Mouse (Mus musculus): ENCODE results near the gene Apoa4. TPM values are rescaled to one million over a fixed set of nuclear protein-coding genes. Genes with fewer than 3 reads are reported as not detected.

The Apoa4 gene
- total RNA-seq (2023): not detected

DNA sequence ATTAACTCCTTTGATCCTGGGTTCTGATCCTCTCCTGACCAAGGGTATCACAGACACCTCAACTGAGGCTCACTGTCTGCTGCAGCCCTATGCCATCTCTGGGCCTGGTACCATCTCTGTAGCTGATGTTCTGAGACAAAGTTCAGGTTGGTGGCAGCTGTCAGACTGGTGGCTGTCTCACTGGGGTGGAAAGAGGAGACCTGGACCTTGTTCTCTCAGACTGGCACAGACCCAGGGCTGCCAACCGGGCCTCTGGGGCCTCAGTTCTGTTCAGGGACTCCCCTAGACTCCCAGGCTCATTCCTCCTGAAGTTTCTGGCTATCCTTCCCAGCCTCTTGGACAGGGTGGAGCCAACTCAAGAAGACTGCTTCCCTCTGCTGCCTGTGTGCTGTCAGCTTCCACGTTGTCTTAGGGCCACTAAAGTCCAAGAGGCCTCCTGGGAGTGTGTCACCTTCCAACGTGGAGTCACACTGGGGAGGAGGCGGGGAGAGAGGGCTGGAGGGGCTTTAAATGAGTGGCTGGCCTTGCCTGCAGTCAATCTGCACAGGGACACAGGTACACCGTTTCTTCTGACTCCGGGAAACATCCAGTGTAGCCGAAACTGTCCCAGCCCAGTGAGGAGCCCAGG lies at the start of gene Apoa4:
Apoa4 (plus strand) TSS at position 171 of the 628 bp plus-strand sequence.

DNA sequence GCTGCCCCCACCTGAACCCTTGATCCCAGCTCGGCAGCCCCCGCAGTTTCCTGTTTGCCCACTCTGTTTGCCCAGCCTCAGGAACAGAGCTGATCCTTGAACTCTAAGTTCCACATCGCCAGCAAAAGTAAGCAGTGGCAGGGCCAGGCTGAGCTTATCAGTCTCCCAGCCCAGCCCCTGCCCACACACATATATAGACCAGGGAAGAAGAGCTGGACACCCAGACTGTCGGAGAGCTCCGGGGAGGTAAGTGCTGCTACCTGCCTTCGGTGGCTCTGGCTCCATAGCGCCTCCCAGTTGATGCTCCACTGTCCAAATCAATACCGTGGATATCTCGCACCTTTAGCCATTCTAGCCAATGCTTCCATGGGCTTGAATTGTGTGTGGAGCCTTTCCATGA lies 12.0 kb upstream of the Apoa4 start, which contains the start of gene Apoa1:
Apoa1 (plus strand) TSS at position 90 of the 400 bp plus-strand sequence.

DNA sequence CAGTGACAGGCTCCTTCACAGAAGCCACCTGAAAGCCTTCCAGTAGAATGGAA lies 5.1 kb upstream of the Apoa4 start, which contains the start of gene Apoc3:
Apoc3 (minus strand) TSS at position 41 of the 53 bp plus-strand sequence.

DNA sequence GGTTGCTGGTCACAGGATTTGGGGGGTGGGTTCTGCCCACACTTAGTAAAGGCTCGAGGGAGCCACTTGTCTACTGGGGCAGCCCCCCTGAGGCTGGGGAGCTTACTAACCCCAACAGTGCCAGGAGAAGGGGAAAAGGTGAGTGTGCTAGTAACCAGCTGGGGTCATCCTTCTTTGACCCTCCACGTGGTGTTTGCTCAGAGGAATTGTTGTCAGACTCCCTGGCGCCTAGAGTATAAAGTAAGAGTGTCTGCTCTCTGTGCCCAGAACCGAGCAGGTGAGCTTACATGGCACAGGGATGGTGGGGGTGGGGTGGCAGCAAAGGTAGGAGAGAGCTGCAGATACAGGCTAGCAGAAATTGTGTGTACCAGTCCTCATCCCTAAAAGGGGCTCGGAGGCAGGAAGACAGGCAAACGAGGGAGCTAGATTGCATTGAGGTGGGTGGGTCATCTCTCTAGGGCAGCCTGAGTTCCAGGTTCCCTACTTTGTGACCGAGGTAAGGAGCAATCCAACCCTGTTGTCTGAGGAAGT lies 27.9 kb downstream of the Apoa4 start, which contains the start of gene Apoa5:
Apoa5 (plus strand) TSS at position 291 of the 531 bp plus-strand sequence.

DNA sequence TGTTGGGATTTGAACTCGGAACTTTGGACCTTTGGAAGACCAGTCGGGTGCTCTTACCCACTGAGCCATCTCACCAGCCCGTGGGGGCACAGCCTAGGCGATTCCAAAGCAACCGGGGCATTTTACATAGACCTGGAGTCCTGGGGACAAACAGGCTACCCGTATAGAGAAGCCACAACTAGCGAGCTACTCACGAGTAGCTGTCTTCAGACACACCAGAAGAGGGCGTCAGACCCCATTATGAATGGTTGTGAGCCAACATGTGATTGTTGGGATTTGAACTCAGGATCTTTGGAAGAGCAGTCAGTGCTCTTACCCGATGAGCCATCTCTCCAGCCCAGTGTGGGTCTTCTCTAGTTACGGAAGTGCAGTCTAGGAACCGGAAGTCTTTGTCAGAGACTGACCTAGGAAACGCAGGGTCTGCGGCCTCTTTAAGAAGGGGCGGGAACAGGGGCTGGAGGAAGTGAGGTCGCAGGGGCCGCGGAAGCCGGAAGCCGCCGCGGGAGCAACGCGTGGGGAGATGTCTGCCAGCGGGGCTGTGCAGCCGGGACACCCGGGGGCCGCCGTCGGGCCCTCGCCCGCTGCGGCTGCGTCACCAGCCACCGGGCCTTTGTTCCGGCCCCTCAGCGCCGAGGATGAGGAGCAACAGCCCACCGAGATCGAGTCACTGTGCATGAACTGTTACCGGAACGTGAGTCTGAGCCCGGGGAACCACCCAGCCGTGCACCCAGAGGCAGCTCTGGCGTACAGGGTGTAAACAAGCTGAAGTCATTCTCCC lies 32.4 kb downstream of the Apoa4 start, which contains the start of gene Zpr1:
Zpr1 (plus strand) TSS at position 388 of the 778 bp plus-strand sequence.

DNA sequence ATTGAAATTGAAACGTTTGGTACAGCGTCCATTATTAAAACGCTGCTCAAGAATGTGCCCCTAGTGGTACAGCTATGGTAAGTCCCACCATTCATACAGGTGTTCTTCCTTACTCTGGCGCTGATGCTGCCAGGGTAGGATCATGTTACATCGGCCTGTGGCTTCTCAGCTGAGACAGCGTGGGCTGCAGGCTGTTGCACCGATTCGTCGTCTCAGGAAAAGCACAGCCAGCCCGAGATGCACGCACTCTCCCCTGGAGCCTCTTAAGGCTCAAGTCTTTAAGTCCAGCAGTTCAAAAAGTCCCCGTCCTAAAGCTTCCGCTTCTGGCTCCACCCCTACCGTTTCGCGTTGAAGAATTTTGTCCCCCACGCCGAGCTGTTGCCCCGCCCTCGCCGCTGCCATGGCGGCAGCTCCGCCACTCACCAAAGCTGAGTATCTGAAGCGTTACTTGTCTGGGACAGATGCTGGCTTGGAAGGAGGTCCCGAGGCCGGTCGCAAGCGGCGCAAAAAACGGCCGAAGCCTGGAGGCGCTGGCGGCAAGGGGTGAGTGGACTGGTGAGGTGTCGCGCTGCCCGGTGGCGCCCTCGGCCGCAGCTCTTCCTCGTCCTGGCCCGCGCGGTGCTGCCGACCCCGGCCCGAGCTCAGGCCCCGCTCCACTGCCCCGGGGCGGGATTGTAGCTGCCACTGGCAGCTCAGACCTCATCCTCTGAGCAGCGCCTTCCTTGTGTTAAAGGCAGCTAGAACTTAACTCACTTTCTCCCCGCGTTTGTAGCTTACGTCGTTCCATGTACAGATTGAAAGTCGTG lies 42.3 kb downstream of the Apoa4 start, which contains the start of gene Bud13:
Bud13 (plus strand) TSS at position 378 of the 806 bp plus-strand sequence.

Other genes with a start within 250 kb of the Apoa4 start
- gene Pafah1b2, start 228.0 kb upstream of the Apoa4 start, total RNA-seq (2023): 61.5 TPM
- 62.4 TPM for gene Sik3, start 227.9 kb upstream of the Apoa4 start, total RNA-seq (2023)
- gene Apoa1, start 12.1 kb upstream of the Apoa4 start, total RNA-seq (2023): not detected
- not detected for gene Apoc3, start 5.1 kb upstream of the Apoa4 start, total RNA-seq (2023)
- not detected for gene Apoa5, start 27.9 kb downstream of the Apoa4 start, total RNA-seq (2023)
- gene Zpr1, start 32.4 kb downstream of the Apoa4 start, total RNA-seq (2023): 96.2 TPM
- 25.4 TPM for gene Bud13, start 42.3 kb downstream of the Apoa4 start, total RNA-seq (2023)
- gene 4931429L15Rik, start 79.3 kb downstream of the Apoa4 start, total RNA-seq (2023): not detected

All from CD4-positive naive resting alpha-beta T cell, adult 57 days (primary cell).